Mouse (Mus musculus) midbrain, embryonic 10.5 days (tissue): ENCODE data around the gene Krtap4-2. TPM values are rescaled to one million over a fixed set of nuclear protein-coding genes. Genes with fewer than 3 reads are reported as not detected.
"Not testable (repeated sequence)": the region's sequence is repeated elsewhere in the genome, so short reads cannot be mapped to it uniquely, and the experiment has no call there.

ENCODE experiments used
- DNase-seq: peaks from one replicate; pipeline ENCODE4 v3.0.0-alpha.2; 2017; ENCODE audit warnings: low spot score
- H3K27ac ChIP-seq: fragments of 300-500 bp; sonication (generic); replicated peaks from 2 replicates; pipeline ENCODE4 v1.5.1; 2016; ENCODE audit warnings: mild to moderate bottlenecking
- H3K27me3 ChIP-seq: fragments of 300-500 bp; sonication (generic); 2 replicates; pipeline ENCODE4 v1.6.1; 2016; ENCODE audit warnings: low read depth, mild to moderate bottlenecking; ENCODE audit not compliant: poor library complexity, severe bottlenecking
- H3K36me3 ChIP-seq: fragments of 300-500 bp; sonication (generic); 2 replicates; pipeline ENCODE4 v1.6.1; 2016; ENCODE audit warnings: mild to moderate bottlenecking, moderate library complexity
- H3K4me1 ChIP-seq: fragments of 300-500 bp; sonication (generic); 2 replicates; pipeline ENCODE4 v1.6.1; 2016
- H3K4me3 ChIP-seq: fragments of 300-500 bp; sonication (generic); 2 replicates; pipeline ENCODE4 v1.5.1; 2016; ENCODE audit warnings: mild to moderate bottlenecking, moderate library complexity
- H3K9me3 ChIP-seq: fragments of 300-500 bp; sonication (generic); replicated peaks from 2 replicates; pipeline ENCODE4 v1.6.1; 2016; ENCODE audit warnings: mild to moderate bottlenecking
- WGBS: fragments of 180-500 bp; shearing (Covaris S2); methylation state at CpG from one replicate; pipeline ENCODE4 v1.1.7; 2016; 5-methylcytosine and 5-hydroxymethylcytosine counted together
- polyA plus RNA-seq: library from polyadenylated mRNA; unstranded; fragments of >200 nt; fragmentation: Nextera tagmentation; extraction: Ambion mirVana; gene quantifications from 2 replicates; pipeline ENCODE4 v1.2.1, GENCODE M21; 2016

Krtap4-2 gene
- polyA plus RNA-seq = not detected in 2 replicates

- peaks cover 5% of the 10 kb centered on the region for H3K4me1 ChIP-seq
- no peak within 1 kb of the TSS for H3K27ac ChIP-seq
- no peaks in the 10 kb centered on the region for H3K27me3 ChIP-seq
- no peak within 1 kb of the TSS for H3K4me3 ChIP-seq
- no peak for DNase-seq
- no peaks in the 10 kb centered on the region for H3K36me3 ChIP-seq
- no peaks in the 10 kb centered on the region for H3K9me3 ChIP-seq
- 34% methylated on average over 8 of the region's 8 CpGs for WGBS
These were observed at the start of gene Krtap4-2 for GRCm38 (mm10) chr11:99634653-99635134. Gene Krtap4-2 (minus strand): TSS chr11:99635084.

GRCm38 (mm10) chr11:99683481-99683880 is 48.6 kb upstream of the Krtap4-2 start:
- no peaks in the 10 kb centered on the region for H3K27me3 ChIP-seq
- H3K36me3 ChIP-seq = no peaks in the 10 kb centered on the region
- H3K4me3 ChIP-seq = no peak overlapping the region
- H3K9me3 ChIP-seq = no peaks in the 10 kb centered on the region
- WGBS = 92% methylated on average over 2 of the region's 2 CpGs
- no peaks in the 10 kb centered on the region for H3K4me1 ChIP-seq
- H3K27ac ChIP-seq = no peak overlapping the region
- DNase-seq = no peak

DNA sequence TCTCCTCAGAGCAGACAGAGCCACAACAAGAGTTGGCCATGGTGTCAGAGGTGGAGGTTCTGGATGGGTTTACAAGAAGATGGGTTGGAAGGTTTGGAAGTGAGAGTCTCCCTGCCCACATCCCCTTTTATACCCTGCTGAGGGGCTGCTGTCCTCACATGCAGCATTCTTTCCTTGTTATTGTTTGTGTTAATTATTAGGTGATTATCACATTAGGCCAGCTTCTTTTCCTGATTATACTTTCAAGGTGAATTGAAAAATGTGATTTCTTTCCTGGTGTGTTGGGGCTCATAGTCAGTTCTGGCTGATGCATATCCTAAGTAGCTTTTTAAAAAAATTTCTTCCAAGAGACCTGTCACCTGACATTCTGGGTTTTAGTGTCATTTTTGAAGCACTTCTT is 31.0 kb upstream of the Krtap4-2 start, which contains the start of gene Krtap4-6:
TSS of gene Krtap4-6 (minus strand) at position 101 of the 400 bp plus-strand sequence.
- Histone ChIP-seq H3K4me1 (no peaks in the 10 kb centered on the region), H3K27me3 (no peaks in the 10 kb centered on the region), H3K9me3 (no peaks in the 10 kb centered on the region), H3K27ac (peak within 1 kb of the TSS; percentile 38; the same call in 1 of the 2 replicates), H3K4me3 (no peak within 1 kb of the TSS), H3K36me3 (no peaks in the 10 kb centered on the region)
- no peak for DNase-seq

GRCm38 (mm10) chr11:99662802-99663201 is 27.9 kb upstream of the Krtap4-2 start:
- H3K27me3 ChIP-seq = no peaks in the 10 kb centered on the region
- H3K27ac ChIP-seq = no peak overlapping the region
- no peak overlapping the region for H3K4me3 ChIP-seq
- peaks cover 4% of the 10 kb centered on the region for H3K4me1 ChIP-seq
- WGBS = 89% methylated on average over 10 of the region's 10 CpGs
- H3K9me3 ChIP-seq = no peaks in the 10 kb centered on the region
- H3K36me3 ChIP-seq = no peaks in the 10 kb centered on the region
- no peak for DNase-seq

GRCm38 (mm10) chr11:99659256-99659655 is 24.4 kb upstream of the Krtap4-2 start:
- H3K27me3 ChIP-seq = no peaks in the 10 kb centered on the region
- no peaks in the 10 kb centered on the region for H3K9me3 ChIP-seq
- no peak overlapping the region for H3K4me3 ChIP-seq
- no peak for DNase-seq
- 92% methylated on average over 4 of the region's 4 CpGs for WGBS
- H3K27ac ChIP-seq = no peak overlapping the region
- no peaks in the 10 kb centered on the region for H3K36me3 ChIP-seq
- H3K4me1 ChIP-seq = peaks cover 4% of the 10 kb centered on the region

DNA sequence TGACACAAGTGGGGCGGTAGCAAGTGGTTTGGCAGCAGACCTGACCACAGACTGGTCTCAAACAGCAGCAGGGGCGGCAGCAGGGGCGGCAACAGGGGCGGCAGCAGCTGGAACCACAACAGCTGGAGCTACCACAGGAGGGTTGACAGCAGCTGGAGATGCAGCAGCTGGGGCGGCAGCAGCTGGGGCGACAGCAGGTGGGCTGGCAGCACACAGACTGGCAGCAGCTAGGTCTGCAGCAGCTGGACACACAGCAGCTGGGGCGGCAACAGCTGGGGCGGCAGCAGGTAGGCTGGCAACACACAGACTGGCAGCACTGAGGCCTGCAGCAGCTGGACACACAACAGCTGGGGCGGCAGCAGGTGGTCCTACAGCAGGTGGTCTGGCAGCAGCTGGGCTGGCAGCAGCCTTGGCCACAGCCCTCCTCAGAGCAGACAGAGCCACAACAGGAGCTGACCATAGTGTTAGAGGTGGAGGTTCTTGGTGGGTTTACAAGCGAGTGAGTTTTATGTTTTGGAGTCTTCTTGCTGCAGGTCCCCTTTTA is 23.7 kb upstream of the Krtap4-2 start, which contains the start of gene Gm11563:
TSS of gene Gm11563 (minus strand) at position 494 of the 544 bp plus-strand sequence.
- DNase-seq, H3K36me3 ChIP-seq, H3K9me3 ChIP-seq, H3K27me3 ChIP-seq, H3K4me1 ChIP-seq, H3K4me3 ChIP-seq: not testable (repeated sequence)
- WGBS = 74% methylated on average over 10 of the region's 10 CpGs
- peak within 1 kb of the TSS; percentile 59; the same call in 1 of the 2 replicates for H3K27ac ChIP-seq

DNA sequence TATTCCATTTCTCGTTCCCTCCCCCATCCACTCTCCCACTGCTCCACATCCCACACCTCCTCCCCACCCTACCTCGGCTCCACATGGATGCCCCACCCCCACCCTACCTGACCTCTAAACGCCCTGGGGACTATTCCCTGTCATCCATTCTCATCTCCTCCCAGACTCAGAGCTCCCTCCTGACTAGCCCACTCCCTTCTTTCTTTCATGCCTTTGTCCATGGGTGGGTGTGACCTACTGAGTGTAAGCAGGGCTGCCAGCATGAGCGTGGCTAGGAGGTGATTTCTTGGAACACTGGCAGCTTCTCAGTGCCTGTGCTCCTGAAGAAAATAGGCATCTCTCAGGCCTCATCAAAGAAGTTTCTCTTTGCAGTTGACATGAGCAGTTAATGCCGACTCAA is 22.2 kb upstream of the Krtap4-2 start:
- peaks cover 4% of the 10 kb centered on the region for H3K4me1 ChIP-seq
- no peaks in the 10 kb centered on the region for H3K27me3 ChIP-seq

DNA sequence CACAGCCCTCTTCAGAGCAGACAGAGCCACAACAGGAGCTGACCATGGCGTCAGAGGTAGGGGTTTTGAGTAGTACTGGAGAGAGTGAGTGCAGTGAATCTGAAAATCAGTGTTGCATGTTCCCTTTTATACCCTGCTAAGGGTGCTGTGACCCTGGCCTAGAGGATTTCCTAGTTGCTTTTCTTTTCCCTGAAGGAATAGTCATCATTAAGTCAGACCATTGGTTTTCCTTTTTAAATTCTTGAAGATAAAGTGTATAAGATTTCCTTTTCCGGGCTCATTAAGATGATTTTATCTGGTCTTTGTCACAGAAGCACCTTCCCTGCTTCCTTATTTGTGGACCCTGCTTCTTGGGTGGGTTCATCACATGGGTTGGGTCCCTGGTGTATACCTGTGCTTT is 15.3 kb upstream of the Krtap4-2 start, which contains the start of gene Gm11555:
TSS of gene Gm11555 (minus strand) at position 101 of the 400 bp plus-strand sequence.
- H3K27me3 ChIP-seq = no peaks in the 10 kb centered on the region
- no peak within 1 kb of the TSS for H3K27ac ChIP-seq
- no peak within 1 kb of the TSS for H3K4me3 ChIP-seq
- no peak for DNase-seq
- H3K9me3 ChIP-seq = no peaks in the 10 kb centered on the region
- WGBS = 78% methylated on average over 2 of the region's 2 CpGs
- H3K36me3 ChIP-seq = no peaks in the 10 kb centered on the region
- no peaks in the 10 kb centered on the region for H3K4me1 ChIP-seq

More for the DNA sequence above, 22.2 kb upstream of the Krtap4-2 start:
- Histone ChIP-seq H3K9me3 (no peaks in the 10 kb centered on the region), H3K27ac (no peak overlapping the region), H3K4me3 (no peak overlapping the region), H3K36me3 (no peaks in the 10 kb centered on the region)
- no peak for DNase-seq
- 61% methylated on average over 5 of the region's 5 CpGs for WGBS

GRCm38 (mm10) chr11:99646444-99646843 is 11.6 kb upstream of the Krtap4-2 start:
- Histone ChIP-seq H3K27me3 (no peaks in the 10 kb centered on the region), H3K36me3 (no peaks in the 10 kb centered on the region), H3K9me3 (no peaks in the 10 kb centered on the region), H3K4me3 (no peak overlapping the region), H3K4me1 (no peaks in the 10 kb centered on the region), H3K27ac (no peak overlapping the region)
- WGBS = 90% methylated on average over 15 of the region's 15 CpGs
- DNase-seq = no peak

DNA sequence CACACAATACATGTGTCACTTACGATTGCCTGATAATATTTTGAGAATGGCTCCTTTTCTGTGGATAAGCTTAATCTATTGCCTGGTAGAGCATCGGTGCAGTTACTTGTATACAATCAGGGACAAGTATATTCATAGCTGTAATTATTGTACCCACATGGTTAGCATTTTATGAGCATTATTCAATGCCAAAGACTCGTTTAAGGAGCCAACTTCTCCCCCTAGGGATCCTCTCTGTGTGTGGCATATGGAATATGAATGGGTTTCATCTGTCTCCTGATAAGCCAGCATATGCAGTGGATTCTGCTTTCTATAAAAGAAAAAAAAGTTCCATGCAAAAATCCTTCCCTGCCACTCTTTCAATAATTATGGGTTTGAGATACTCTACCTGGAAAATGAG is 9.5 kb upstream of the Krtap4-2 start:
- H3K27ac ChIP-seq = no peak overlapping the region
- WGBS = 83% methylated on average over 3 of the region's 3 CpGs
- H3K36me3 ChIP-seq = no peaks in the 10 kb centered on the region
- H3K4me3 ChIP-seq = no peak overlapping the region
- H3K27me3 ChIP-seq = no peaks in the 10 kb centered on the region
- H3K9me3 ChIP-seq = no peaks in the 10 kb centered on the region
- no peak for DNase-seq
- no peaks in the 10 kb centered on the region for H3K4me1 ChIP-seq

DNA sequence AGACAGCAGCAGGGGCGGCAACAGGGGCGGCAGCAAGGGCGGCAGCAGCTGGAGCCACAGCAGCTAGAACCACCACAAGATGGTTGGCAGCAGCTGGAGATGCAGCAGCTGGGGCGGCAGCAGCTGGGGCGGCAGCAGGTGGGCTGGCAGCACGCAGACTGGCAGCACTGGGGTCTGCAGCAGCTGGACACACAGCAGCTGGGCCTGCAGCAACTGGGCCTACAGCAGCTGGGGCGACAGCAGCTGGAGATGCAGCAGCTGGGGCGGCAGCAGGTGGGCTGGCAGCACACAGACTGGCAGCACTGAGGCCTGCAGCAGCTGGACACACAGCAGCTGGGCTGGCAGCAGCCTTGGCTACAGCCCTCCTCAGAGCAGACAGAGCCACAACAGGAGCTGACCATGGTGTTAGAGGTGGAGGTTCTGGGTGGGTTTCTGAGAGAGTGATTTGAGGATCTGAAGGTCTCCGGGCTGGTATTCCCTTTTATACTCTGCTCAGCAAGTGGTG is 8.8 kb upstream of the Krtap4-2 start, which contains the start of gene Krtap4-7:
TSS of gene Krtap4-7 (minus strand) at position 455 of the 505 bp plus-strand sequence.
- not testable (repeated sequence) for H3K36me3 ChIP-seq, H3K27me3 ChIP-seq, H3K4me3 ChIP-seq, H3K4me1 ChIP-seq, H3K27ac ChIP-seq, DNase-seq, H3K9me3 ChIP-seq
- WGBS = 82% methylated on average over 9 of the region's 9 CpGs

GRCm38 (mm10) chr11:99640926-99641325 is 6.0 kb upstream of the Krtap4-2 start:
- no peak overlapping the region for H3K27ac ChIP-seq
- no peaks in the 10 kb centered on the region for H3K9me3 ChIP-seq
- no peak overlapping the region for H3K4me3 ChIP-seq
- H3K36me3 ChIP-seq = no peaks in the 10 kb centered on the region
- no peaks in the 10 kb centered on the region for H3K27me3 ChIP-seq
- WGBS = 45% methylated on average over 1 of the region's 1 CpGs
- no peak for DNase-seq
- H3K4me1 ChIP-seq = no peaks in the 10 kb centered on the region

GRCm38 (mm10) chr11:99637086-99637485 is 2.2 kb upstream of the Krtap4-2 start:
- Histone ChIP-seq H3K4me1 (peaks cover 5% of the 10 kb centered on the region), H3K27ac (no peak overlapping the region), H3K4me3 (no peak overlapping the region), H3K36me3 (no peaks in the 10 kb centered on the region), H3K27me3 (no peaks in the 10 kb centered on the region), H3K9me3 (no peaks in the 10 kb centered on the region)
- WGBS = 84% methylated on average over 1 of the region's 1 CpGs
- DNase-seq = no peak
